Mouse (Mus musculus) cerebellum, adult 2 months (tissue): ENCODE results near the gene Gm49403. TPM values are rescaled to one million over a fixed set of nuclear protein-coding genes. Genes with fewer than 3 reads are reported as not detected.
"Not testable (repeated sequence)": the region's sequence is repeated elsewhere in the genome, so short reads cannot be mapped to it uniquely, and the experiment has no call there.

Experiments used
- DNase-seq, 2 experiments: peaks; one replicate each; pipeline ENCODE4 v3.0.0; 2021
- H3K27ac ChIP-seq: fragments of 200-500 bp; 2 replicates; pipeline ENCODE4 v1.5.1; 2012; ENCODE audit warnings: low read length, control low read depth, inconsistent platforms; ENCODE audit not compliant: insufficient read depth
- H3K27me3 ChIP-seq: fragments of 200-500 bp; 2 replicates; pipeline ENCODE4 v1.6.1; 2012; ENCODE audit warnings: inconsistent platforms, mild to moderate bottlenecking, low read length, moderate library complexity; ENCODE audit not compliant: control insufficient read depth, insufficient read depth
- H3K4me1 ChIP-seq: fragments of 200-500 bp; 2 replicates; pipeline ENCODE4 v1.6.1; 2011; ENCODE audit warnings: low read length; ENCODE audit not compliant: control insufficient read depth, insufficient read depth
- H3K4me3 ChIP-seq: fragments of 200-500 bp; replicated peaks from 2 replicates; pipeline ENCODE3; 2011; ENCODE audit warnings: mild to moderate bottlenecking, low read depth, low read length, control low read depth; ENCODE audit not compliant: insufficient read depth
- CTCF ChIP-seq: fragments of 200-500 bp; IDR thresholded peaks from 2 replicates; pipeline ENCODE4 v1.5.1; 2011; ENCODE audit warnings: low read depth, mild to moderate bottlenecking, control low read depth, low read length, moderate library complexity, borderline replicate concordance; ENCODE audit not compliant: insufficient read depth
- POLR2A ChIP-seq: fragments of 200-500 bp; IDR thresholded peaks from 2 replicates; pipeline ENCODE4 v1.6.1; 2011; ENCODE audit warnings: low read length, control low read depth, borderline replicate concordance; ENCODE audit not compliant: insufficient read depth
- WGBS: fragments of 180-500 bp; shearing (Covaris S2); methylation state at CpG from one replicate; pipeline ENCODE4 v1.1.7; 2018; 5-methylcytosine and 5-hydroxymethylcytosine counted together
- polyA plus RNA-seq: library from polyadenylated mRNA; depleted of rRNA; stranded (reverse); fragments of >200 nt; gene quantifications from 2 replicates; pipeline ENCODE4 v1.2.3, GENCODE M21; 2012; rRNA removed

The Gm49403 gene
- polyA plus RNA-seq = not detected in 2 replicates

GRCm38 (mm10) chr19:8883616-8884015, at the start of gene Gm49403, which contains the start of gene Lbhd1:
Gene Gm49403 (plus strand): TSS chr19:8883930.
Gene Lbhd1 (plus strand): TSS chr19:8883732.
- no peaks in the 10 kb centered on the region for H3K27me3 ChIP-seq
- WGBS = 71% methylated on average over 3 of the region's 3 CpGs
- TF ChIP-seq CTCF = no peak
- no peak for TF ChIP-seq POLR2A
- DNase-seq = no peak
- H3K4me1 ChIP-seq = 0 out of 2 replicates have a peak, but pooled peaks cover 3% of the 10 kb centered on the region
- no peak within 1 kb of the TSS for H3K27ac ChIP-seq
- no peak within 1 kb of the TSS for H3K4me3 ChIP-seq

GRCm38 (mm10) chr19:8836327-8836726, 47.4 kb upstream of the Gm49403 start:
- WGBS = 96% methylated on average over 10 of the region's 10 CpGs
- H3K27me3 ChIP-seq, DNase-seq, H3K27ac ChIP-seq, H3K4me3 ChIP-seq, H3K4me1 ChIP-seq: not testable (repeated sequence)

- Histone ChIP-seq H3K27me3 (no peaks in the 10 kb centered on the region), H3K27ac (peak within 1 kb of the TSS; percentile 92), H3K4me1 (no peaks in the 10 kb centered on the region), H3K4me3 (peak within 1 kb of the TSS; percentile 78)
- peak; percentile 87 to 90 for DNase-seq
- TF ChIP-seq POLR2A = peak; percentile 45
- peak; percentile 39; the same call in 1 of the 2 replicates for TF ChIP-seq CTCF
- WGBS = under 1% methylated on average over 38 of the region's 38 CpGs
Measured at GRCm38 (mm10) chr19:8837251-8837791, 46.4 kb upstream of the Gm49403 start, which contains the start of gene Bscl2. Gene Bscl2 (plus strand): TSS chr19:8837467.

- TF ChIP-seq POLR2A (no peak), CTCF (0 out of 2 replicates have a peak, but pooled peaks have one; percentile 0)
- Histone ChIP-seq H3K4me1 (no peaks in the 10 kb centered on the region), H3K27ac (peak overlapping the region; percentile 92), H3K27me3 (no peaks in the 10 kb centered on the region), H3K4me3 (peak overlapping the region; percentile 78)
- peak; percentile 68 to 70 for DNase-seq
- 3% methylated on average over 15 of the region's 15 CpGs for WGBS
Measured at GRCm38 (mm10) chr19:8838041-8838730, 45.5 kb upstream of the Gm49403 start.

- Histone ChIP-seq H3K27ac (peak within 1 kb of the TSS; percentile 92), H3K27me3 (no peaks in the 10 kb centered on the region), H3K4me3 (peak within 1 kb of the TSS; percentile 78), H3K4me1 (no peaks in the 10 kb centered on the region)
- TF ChIP-seq POLR2A (peak; percentile 79; the same call in 1 of the 2 replicates), CTCF (no peak)
- peak; percentile 91 to 94 for DNase-seq
- 11% methylated on average over 11 of the region's 11 CpGs for WGBS
Measured at GRCm38 (mm10) chr19:8839103-8839907, 44.4 kb upstream of the Gm49403 start, which contains the start of gene Gng3. Gene Gng3 (minus strand): TSS chr19:8839194.

- H3K27me3 ChIP-seq = no peaks in the 10 kb centered on the region
- no peaks in the 10 kb centered on the region for H3K4me1 ChIP-seq
- DNase-seq = peak; percentile 88 to 89
- TF ChIP-seq POLR2A (peak; percentile 45; the same call in 1 of the 2 replicates), CTCF (no peak)
- H3K27ac ChIP-seq = peak overlapping the region; percentile 92
- 3% methylated on average over 29 of the region's 29 CpGs for WGBS
- peak overlapping the region; percentile 78 for H3K4me3 ChIP-seq
Measured at GRCm38 (mm10) chr19:8839908-8840791, 43.6 kb upstream of the Gm49403 start.

- Histone ChIP-seq H3K27me3 (no peaks in the 10 kb centered on the region), H3K4me1 (no peaks in the 10 kb centered on the region), H3K27ac (peak overlapping the region; percentile 92), H3K4me3 (peak overlapping the region; percentile 78)
- peak; percentile 35 to 36 for DNase-seq
- TF ChIP-seq CTCF (no peak), POLR2A (no peak)
- 46% methylated on average over 7 of the region's 7 CpGs for WGBS
Measured at GRCm38 (mm10) chr19:8841012-8841411, 42.7 kb upstream of the Gm49403 start.
